9 mouse cellular contexts compared by ENCODE assay signal in the genomic region with DNA sequence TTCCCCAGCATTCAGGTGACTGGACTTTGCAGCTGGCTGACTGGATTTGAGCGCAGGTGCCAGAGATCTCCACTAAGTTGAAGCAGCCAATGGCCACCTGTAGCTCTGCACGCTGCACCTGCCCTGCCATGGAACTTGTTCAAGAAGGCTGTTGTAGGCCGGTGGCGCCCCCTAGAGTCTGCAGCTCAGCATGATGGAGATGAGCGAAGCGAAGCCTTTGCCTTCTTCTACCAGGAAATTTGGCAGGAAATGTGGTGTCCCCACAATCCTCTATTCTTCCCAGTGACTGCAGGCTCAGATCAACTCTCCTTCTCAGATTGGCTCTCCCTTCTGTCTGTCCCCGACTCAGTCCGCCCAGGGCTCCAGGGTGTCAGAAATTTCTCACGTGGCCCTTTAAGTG. TPM values are rescaled to one million over a fixed set of nuclear protein-coding genes. Genes with fewer than 3 reads are reported as not detected.
DNase-seq lines count a peak whose midpoint lies in the region; ATAC-seq and TF ChIP-seq lines count a peak whose summit lies in the region.
"Had no signal": no experiment of that assay in that cellular context is flagged by ENCODE, and none has a peak within 500 bp of the region (broad histone marks: within the 10 kb centered on the region; RNA-seq: fewer than 3 reads in every experiment).

No protein-coding gene starts in this region.

- TF ChIP-seq POLR2A in cerebellum, adult 2 months (IDR thresholded peaks at IDR 0.05; ENCODE audit: borderline replicate concordance, insufficient read depth, low read length) = no peak

- H3K36me3 ChIP-seq in forebrain, postnatal 0 days (ENCODE audit: insufficient read depth) = no peaks in the 10 kb centered on the region
- H3K36me3 ChIP-seq in forebrain, embryonic 15.5 days = no peaks in the 10 kb centered on the region
- H3K36me3 ChIP-seq in hindbrain, embryonic 16.5 days (ENCODE audit: control insufficient read depth, insufficient read depth, low read length) = no peaks in the 10 kb centered on the region
- no peaks in the 10 kb centered on the region for H3K36me3 ChIP-seq in limb, embryonic 11.5 days (ENCODE audit: control insufficient read depth, insufficient read depth, low read length)
- H3K36me3 ChIP-seq: lung, embryonic 15.5 days had no signal

- H3K27ac ChIP-seq in forebrain, postnatal 0 days (ENCODE audit: low read depth, low read length) = no peak overlapping the region
- H3K27ac ChIP-seq in forebrain, embryonic 15.5 days (replicated peaks) = no peak overlapping the region
- no peak overlapping the region for H3K27ac ChIP-seq in cerebellum, adult 2 months (ENCODE audit: insufficient read depth, low read length)
- no peak overlapping the region for H3K27ac ChIP-seq in hindbrain, embryonic 16.5 days (ENCODE audit: low read depth, low read length)
- no peak overlapping the region for H3K27ac ChIP-seq in limb, embryonic 11.5 days (replicated peaks; ENCODE audit: low read depth, low read length)
- H3K27ac ChIP-seq: lung, embryonic 15.5 days had no signal

- no peaks in the 10 kb centered on the region for H3K4me1 ChIP-seq in forebrain, postnatal 0 days (ENCODE audit: insufficient read depth)
- H3K4me1 ChIP-seq in forebrain, embryonic 15.5 days = peaks cover 46% of the 10 kb centered on the region
- no peaks in the 10 kb centered on the region for H3K4me1 ChIP-seq in cerebellum, adult 2 months (ENCODE audit: control insufficient read depth, insufficient read depth, low read length)
- peaks cover 7% of the 10 kb centered on the region for H3K4me1 ChIP-seq in hindbrain, embryonic 16.5 days (ENCODE audit: control insufficient read depth, insufficient read depth, low read depth, low read length)
- no peaks in the 10 kb centered on the region for H3K4me1 ChIP-seq in limb, embryonic 11.5 days (ENCODE audit: control insufficient read depth, insufficient read depth, low read length)

- no peak overlapping the region for H3K4me2 ChIP-seq in forebrain, postnatal 0 days (ENCODE audit: low read depth)
- no peak overlapping the region for H3K4me2 ChIP-seq in forebrain, embryonic 15.5 days (replicated peaks)
- H3K4me2 ChIP-seq in hindbrain, embryonic 16.5 days (ENCODE audit: low read length) = no peak overlapping the region
- H3K4me2 ChIP-seq in limb, embryonic 11.5 days (ENCODE audit: low read depth, severe bottlenecking) = no peak overlapping the region
- H3K4me2 ChIP-seq: lung, embryonic 15.5 days had no signal

- 11% methylated on average over 9 of the region's 9 CpGs for WGBS in forebrain, postnatal 0 days
- 14% methylated on average over 9 of the region's 9 CpGs for whole genome bisulfite sequencing in forebrain, embryonic 15.5 days
- 8% methylated on average over 9 of the region's 9 CpGs for WGBS in cerebellum, adult 2 months
- WGBS in hindbrain, embryonic 16.5 days = 23% methylated on average over 9 of the region's 9 CpGs
- 18% methylated on average over 9 of the region's 9 CpGs for WGBS in limb, embryonic 11.5 days

- peak; percentile 80 for TF ChIP-seq CTCF in forebrain, postnatal 0 days (IDR thresholded peaks at IDR 0.05; ENCODE audit: low read depth)
- TF ChIP-seq CTCF in cerebellum, adult 2 months (IDR thresholded peaks at IDR 0.05; ENCODE audit: borderline replicate concordance, insufficient read depth, low read depth, low read length) = peak; percentile 35; the same call in 1 of the 2 replicates

- peaks cover 32% of the 10 kb centered on the region for H3K27me3 ChIP-seq in forebrain, postnatal 0 days (ENCODE audit: insufficient read depth, low read length)
- H3K27me3 ChIP-seq in forebrain, embryonic 15.5 days = peaks cover 40% of the 10 kb centered on the region
- no peaks in the 10 kb centered on the region; the same call in 1 of the 2 replicates for H3K27me3 ChIP-seq in cerebellum, adult 2 months (ENCODE audit: control insufficient read depth, insufficient read depth, low read length)
- peaks cover 21% of the 10 kb centered on the region for H3K27me3 ChIP-seq in hindbrain, embryonic 16.5 days (replicated peaks; ENCODE audit: control insufficient read depth, insufficient read depth, low read length)
- H3K27me3 ChIP-seq in limb, embryonic 11.5 days (ENCODE audit: control insufficient read depth, insufficient read depth, low read length) = peaks cover 41% of the 10 kb centered on the region

- no peak for ATAC-seq in forebrain, postnatal 0 days
- no peak for ATAC-seq in forebrain, embryonic 15.5 days (replicated peaks)
- 0 out of 2 replicates have a peak, but pooled peaks have one; percentile 43 for ATAC-seq in hindbrain, embryonic 16.5 days
- no peak for ATAC-seq in limb, embryonic 11.5 days (ENCODE audit: insufficient number of reproducible peaks, low FRiP score, low TSS enrichment, low read depth)
- ATAC-seq in inflammation-experienced regulatory T-cells, adult 6 months = no peak
- no peak for ATAC-seq in CD4-positive, CD25-positive, alpha-beta regulatory T cell, adult 4 months

- no peaks in the 10 kb centered on the region for H3K9me3 ChIP-seq in forebrain, postnatal 0 days (ENCODE audit: low read length)
- H3K9me3 ChIP-seq in forebrain, embryonic 15.5 days = no peaks in the 10 kb centered on the region
- H3K9me3 ChIP-seq in hindbrain, embryonic 16.5 days (ENCODE audit: control insufficient read depth, low read length) = no peaks in the 10 kb centered on the region
- no peaks in the 10 kb centered on the region for H3K9me3 ChIP-seq in limb, embryonic 11.5 days (ENCODE audit: control insufficient read depth, low read length)
- H3K9me3 ChIP-seq: lung, embryonic 15.5 days had no signal

- no peak overlapping the region for H3K4me3 ChIP-seq in forebrain, postnatal 0 days (ENCODE audit: low read depth, low read length)
- no peak overlapping the region for H3K4me3 ChIP-seq in forebrain, embryonic 15.5 days
- H3K4me3 ChIP-seq in cerebellum, adult 2 months (replicated peaks; ENCODE audit: insufficient read depth, low read depth, low read length) = no peak overlapping the region
- H3K4me3 ChIP-seq in hindbrain, embryonic 16.5 days (ENCODE audit: low read length) = no peak overlapping the region
- H3K4me3 ChIP-seq in limb, embryonic 11.5 days (ENCODE audit: low read depth, low read length) = no peak overlapping the region
- H3K4me3 ChIP-seq: lung, embryonic 15.5 days had no signal

- no peak overlapping the region for H3K9ac ChIP-seq in forebrain, postnatal 0 days
- no peak overlapping the region for H3K9ac ChIP-seq in forebrain, embryonic 15.5 days (replicated peaks)
- no peak overlapping the region for H3K9ac ChIP-seq in hindbrain, embryonic 16.5 days (ENCODE audit: low read depth, low read length)
- no peak overlapping the region for H3K9ac ChIP-seq in limb, embryonic 11.5 days (ENCODE audit: low read length)
- H3K9ac ChIP-seq: lung, embryonic 15.5 days had no signal

- DNase-seq in forebrain, postnatal 0 days = peak; percentile 82
- DNase-seq in cerebellum, adult 2 months = peak; percentile 36 to 39
- peak; percentile 84 for DNase-seq in limb, embryonic 11.5 days (ENCODE audit: low spot score)
- peak; percentile 71 to 79 for DNase-seq in right cerebral cortex, postnatal 36 days (ENCODE audit: low spot score in 2 of 2)

RNA-seq across cellular contexts. Expression of a gene that starts 4.0 kb away (rescaled TPM):
- 8.8 and 13.0 TPM in 2 replicates for total RNA-seq in forebrain, postnatal 0 days (2014; rRNA removed)
- polyA plus RNA-seq in forebrain, postnatal 0 days (2015; fragmentation: Nextera tagmentation; extraction: Ambion mirVana) = 2.0 and 2.3 TPM in 2 replicates
- polyA plus RNA-seq in forebrain, embryonic 15.5 days (2015; fragmentation: Nextera tagmentation; extraction: Ambion mirVana) = 1.2 TPM in 2 replicates
- polyA plus RNA-seq in cerebellum, adult 2 months (2012; rRNA removed) = 2.0 and 2.4 TPM in 2 replicates
- 3.0 and 4.7 TPM in 2 replicates for polyA plus RNA-seq in hindbrain, embryonic 16.5 days (2015; fragmentation: Nextera tagmentation; extraction: Ambion mirVana)
- polyA plus RNA-seq in limb, embryonic 11.5 days (2014; fragmentation: Nextera tagmentation; extraction: Ambion mirVana) = 0.47 and 0.60 TPM in 2 replicates
- polyA plus RNA-seq in inflammation-experienced regulatory T-cells, adult 6 months (2017; shearing (Covaris generic)) = not detected
- not detected for polyA plus RNA-seq in CD4-positive, CD25-positive, alpha-beta regulatory T cell, adult 4 months (2017; shearing (Covaris generic))
